In genomic region chr1:87257691-87258090, GRCm38 (mm10) we compare ENCODE assay signal across 31 mouse cellular contexts. TPM values are rescaled to one million over a fixed set of nuclear protein-coding genes. Genes with fewer than 3 reads are reported as not detected.
A peak's percentile ranks its signal among the peaks of the same experiment; 100 is the strongest.
DNase-seq lines count a peak whose midpoint lies in the region; ATAC-seq lines count a peak whose summit lies in the region.
"Had no signal": no experiment of that assay in that cellular context is flagged by ENCODE, and none has a peak within 500 bp of the region (broad histone marks: within the 10 kb centered on the region; RNA-seq: fewer than 3 reads in every experiment).

No protein-coding gene starts in this region.

- no peaks in the 10 kb centered on the region for H3K4me1 ChIP-seq in liver, embryonic 11.5 days (replicated peaks; ENCODE audit: control insufficient read depth, insufficient read depth, low read length)
- H3K4me1 ChIP-seq: embryonic facial prominence, embryonic 12.5 days; embryonic facial prominence, embryonic 15.5 days; hindbrain, embryonic 12.5 days had no signal

- no peaks in the 10 kb centered on the region for H3K36me3 ChIP-seq in liver, embryonic 11.5 days (ENCODE audit: control insufficient read depth, insufficient read depth, low read length)
- H3K36me3 ChIP-seq: embryonic facial prominence, embryonic 12.5 days; embryonic facial prominence, embryonic 15.5 days; G1E; hindbrain, embryonic 12.5 days; hindbrain, embryonic 15.5 days had no signal

- H3K9ac ChIP-seq in liver, embryonic 11.5 days (ENCODE audit: low read depth, low read length): no peak overlapping the region
- H3K9ac ChIP-seq: embryonic facial prominence, embryonic 12.5 days; embryonic facial prominence, embryonic 15.5 days; hindbrain, embryonic 12.5 days; hindbrain, embryonic 15.5 days had no signal

- H3K27ac ChIP-seq in liver, embryonic 11.5 days (ENCODE audit: low read depth, low read length): no peak overlapping the region
- H3K27ac ChIP-seq: embryonic facial prominence, embryonic 12.5 days; embryonic facial prominence, embryonic 15.5 days; gastrocnemius, adult 2 months; hindbrain, embryonic 12.5 days; hindbrain, embryonic 15.5 days had no signal

- H3K9me3 ChIP-seq in liver, embryonic 11.5 days (ENCODE audit: control insufficient read depth, low read length): no peaks in the 10 kb centered on the region
- H3K9me3 ChIP-seq: embryonic facial prominence, embryonic 12.5 days; embryonic facial prominence, embryonic 15.5 days; G1E; hindbrain, embryonic 12.5 days; hindbrain, embryonic 15.5 days had no signal

- H3K27me3 ChIP-seq in liver, embryonic 11.5 days (replicated peaks; ENCODE audit: control insufficient read depth, insufficient read depth, low read length): peaks cover 51% of the 10 kb centered on the region
- H3K27me3 ChIP-seq: CH12.LX, Patski had no signal

- no peak for ATAC-seq in liver, embryonic 11.5 days (replicated peaks; ENCODE audit: low FRiP score)
- ATAC-seq: forebrain, embryonic 16.5 days; intestine, postnatal 0 days; Patski had no signal

- DNase-seq in adrenal gland, adult 2 months: peak; percentile 79
- no peak for DNase-seq in adrenal gland, postnatal 25 days
- peak; percentile 35 for DNase-seq in retina, postnatal 1 day
- no peak for DNase-seq in retina, embryonic 14.5 days (ENCODE audit: low spot score)
- DNase-seq in adrenal gland, postnatal 36 days: peak; percentile 66 to 69
- DNase-seq in liver, embryonic 11.5 days (ENCODE audit: low spot score): no peak
- no peak for DNase-seq in right cerebral cortex, adult 2 months (ENCODE audit: low spot score in 2 of 2)
- DNase-seq: B cell, adult 2 months; cerebellum, adult 11 months; cerebellum, adult 2 months; cerebellum, adult 9-11 months; cerebellum, postnatal 25 days; gastrocnemius, postnatal 14 days; heart, adult 11 months had no signal

- no peak overlapping the region for H3K4me2 ChIP-seq in liver, embryonic 11.5 days
- H3K4me2 ChIP-seq: embryonic facial prominence, embryonic 12.5 days; embryonic facial prominence, embryonic 15.5 days; hindbrain, embryonic 12.5 days; hindbrain, embryonic 15.5 days had no signal

- WGBS in liver, embryonic 11.5 days: 22% methylated on average over 11 of the region's 11 CpGs

- H3K4me3 ChIP-seq in liver, embryonic 11.5 days (ENCODE audit: low read depth, low read length): no peak overlapping the region
- H3K4me3 ChIP-seq: embryonic facial prominence, embryonic 12.5 days; embryonic facial prominence, embryonic 15.5 days; hindbrain, embryonic 12.5 days; hindbrain, embryonic 15.5 days had no signal

RNA-seq across cellular contexts. Expression of gene Efhd1, which starts 6.5 kb away (rescaled TPM):
- total RNA-seq in adrenal gland, adult 2 months (2021): 100 to 1,000 TPM; 337 to 341 TPM
- 579 and 581 TPM in 2 replicates for polyA plus RNA-seq in adrenal gland, adult 2 months (2012; rRNA removed)
- 310 and 340 TPM in 2 replicates for total RNA-seq in adrenal gland, postnatal 25 days (2021)
- total RNA-seq in adrenal gland, postnatal 36 days (2021): 100 to 1,000 TPM; 317 to 479 TPM
- not detected in 2 replicates for polyA plus RNA-seq in liver, embryonic 11.5 days (2014; fragmentation: Nextera tagmentation; extraction: Ambion mirVana)
- total RNA-seq: common myeloid progenitor, adult 5-6 weeks; hematopoietic stem cell, adult 5-6 weeks had no signal
- polyA plus RNA-seq: G1E; heart, embryonic 14.5 days had no signal

RNA-seq across cellular contexts. Expression of gene Eif4e2, which starts 44.0 kb away (rescaled TPM):
- 10 to 100 TPM; 66.0 to 98.7 TPM for total RNA-seq in adrenal gland, adult 2 months (2021)
- 18.0 and 18.4 TPM in 2 replicates for polyA plus RNA-seq in adrenal gland, adult 2 months (2012; rRNA removed)
- total RNA-seq in adrenal gland, postnatal 25 days (2021): 89.9 and 96.0 TPM in 2 replicates
- 10 to 100 TPM; 86.8 to 90.0 TPM for total RNA-seq in adrenal gland, postnatal 36 days (2021)
- polyA plus RNA-seq in liver, embryonic 11.5 days (2014; fragmentation: Nextera tagmentation; extraction: Ambion mirVana): 151 and 152 TPM in 2 replicates

RNA-seq across cellular contexts. Expression of gene Chrng, which starts 53.2 kb away (rescaled TPM):
- total RNA-seq in adrenal gland, adult 2 months (2021): not detected
- polyA plus RNA-seq in adrenal gland, adult 2 months (2012; rRNA removed): not detected in 2 replicates
- total RNA-seq in adrenal gland, postnatal 25 days (2021): not detected in 2 replicates
- not detected for total RNA-seq in adrenal gland, postnatal 36 days (2021)
- 0.55 and 0.62 TPM in 2 replicates for polyA plus RNA-seq in liver, embryonic 11.5 days (2014; fragmentation: Nextera tagmentation; extraction: Ambion mirVana)
- total RNA-seq: common myeloid progenitor, adult 5-6 weeks; gastrocnemius, adult 2 months; heart, adult 8-10 months; heart, postnatal 25 days; hematopoietic stem cell, adult 5-6 weeks had no signal
- polyA plus RNA-seq: cerebellum, adult 2 months; forebrain, embryonic 11.5 days; forebrain, embryonic 16.5 days; G1E; intestine, embryonic 14.5 days; intestine, postnatal 0 days; Patski had no signal

Comparison
In these comparisons a context has a peak if more than half of its experiments do, and no peak if none do; other contexts are left out.
1. DNase-seq: peak in adrenal gland, adult 2 months (single experiment), retina, postnatal 1 day (single experiment) and adrenal gland, postnatal 36 days (2 of 2); none in adrenal gland, postnatal 25 days (single experiment), retina, embryonic 14.5 days (single experiment), liver, embryonic 11.5 days (single experiment) and right cerebral cortex, adult 2 months (0 of 2).